Mouse (Mus musculus): ENCODE data around the gene Srd5a2.

- TF ChIP-seq CTCF (IDR thresholded peaks at IDR 0.05; ENCODE audit: insufficient read depth, low read length), result no peak
- TF ChIP-seq POLR2A (IDR thresholded peaks at IDR 0.05; ENCODE audit: borderline replicate concordance, extremely low read depth, low read depth, low read length), result no peak
Measured at GRCm38 (mm10) chr17:74017649-74018048, 30.1 kb downstream of the Srd5a2 start.

Data from lung, adult 2 months (tissue).